Mouse (Mus musculus) stomach, embryonic 16.5 days (tissue): ENCODE measurements around the gene Grin1. TPM values are rescaled to one million over a fixed set of nuclear protein-coding genes. Genes with fewer than 3 reads are reported as not detected.

ENCODE experiments used
- ATAC-seq: fragments of 200-750 bp; cut with Nextera tagmentation; 2 replicates; pipeline ENCODE4 v1.8.0; 2017; ENCODE audit warnings: moderate number of reproducible peaks, moderate TSS enrichment; ENCODE audit not compliant: insufficient read depth, low FRiP score
- H3K27ac ChIP-seq: fragments of 300-500 bp; sonication (generic); 2 replicates; pipeline ENCODE4 v1.5.1; 2014; ENCODE audit warnings: low read length
- H3K27me3 ChIP-seq: fragments of 300-500 bp; sonication (generic); 2 replicates; pipeline ENCODE4 v1.6.1; 2014; ENCODE audit warnings: low read length, control low read depth, mixed read lengths; ENCODE audit not compliant: control insufficient read depth, insufficient read depth
- H3K36me3 ChIP-seq: fragments of 300-500 bp; sonication (generic); 2 replicates; pipeline ENCODE4 v1.6.1; 2014; ENCODE audit warnings: low read length; ENCODE audit not compliant: control insufficient read depth, insufficient read depth
- H3K4me1 ChIP-seq: fragments of 300-500 bp; sonication (generic); 2 replicates; pipeline ENCODE4 v1.6.1; 2014; ENCODE audit warnings: low read length, control low read depth, mixed read lengths; ENCODE audit not compliant: control insufficient read depth, insufficient read depth
- H3K4me2 ChIP-seq: fragments of 300-500 bp; sonication (generic); 2 replicates; pipeline ENCODE4 v1.6.1; 2014; ENCODE audit warnings: low read depth, low read length, mixed read lengths
- H3K4me3 ChIP-seq: fragments of 300-500 bp; sonication (generic); replicated peaks from 2 replicates; pipeline ENCODE4 v1.5.1; 2014; ENCODE audit warnings: mild to moderate bottlenecking, low read length
- H3K9ac ChIP-seq: fragments of 300-500 bp; sonication (generic); 2 replicates; pipeline ENCODE4 v1.6.1; 2014; ENCODE audit warnings: low read length
- H3K9me3 ChIP-seq: fragments of 300-500 bp; sonication (generic); replicated peaks from 2 replicates; pipeline ENCODE4 v1.6.1; 2016; ENCODE audit warnings: low read length, control low read depth; ENCODE audit not compliant: control insufficient read depth
- whole genome bisulfite sequencing: fragments of 180-500 bp; shearing (Covaris S2); extraction: QIAGEN DNeasy Blood & Tissue Kit; methylation state at CpG from one replicate; pipeline ENCODE4 v1.1.7; 2014; 5-methylcytosine and 5-hydroxymethylcytosine counted together
- polyA plus RNA-seq: library from polyadenylated mRNA; unstranded; fragments of >200 nt; fragmentation: Nextera tagmentation; extraction: Ambion mirVana; gene quantifications from 2 replicates; pipeline ENCODE4 v1.2.1, GENCODE M21; 2015

The Grin1 gene
- 2.0 and 2.3 TPM in 2 replicates for polyA plus RNA-seq

- Histone ChIP-seq H3K9me3 (no peaks in the 10 kb centered on the region), H3K36me3 (no peaks in the 10 kb centered on the region), H3K27me3 (peaks cover 27% of the 10 kb centered on the region), H3K27ac (no peak within 1 kb of the TSS), H3K4me3 (peak within 1 kb of the TSS; percentile 32), H3K9ac (no peak within 1 kb of the TSS), H3K4me1 (peaks cover 3% of the 10 kb centered on the region; the same call in 1 of the 2 replicates), H3K4me2 (peak within 1 kb of the TSS; percentile 52)
- WGBS = 9% methylated on average over 58 of the region's 58 CpGs
- ATAC-seq = peak; percentile 53; the same call in 1 of the 2 replicates
These were observed at the start of gene Grin1 for GRCm38 (mm10) chr2:25318971-25319773. Gene Grin1 (minus strand): TSS chr2:25319187.

- Histone ChIP-seq H3K4me3 (peak within 1 kb of the TSS; percentile 80), H3K4me1 (peaks cover 7% of the 10 kb centered on the region), H3K9me3 (no peaks in the 10 kb centered on the region), H3K4me2 (peak within 1 kb of the TSS; percentile 95), H3K9ac (peak within 1 kb of the TSS; percentile 89), H3K27me3 (no peaks in the 10 kb centered on the region), H3K36me3 (no peaks in the 10 kb centered on the region), H3K27ac (peak within 1 kb of the TSS; percentile 78)
- under 1% methylated on average over 54 of the region's 54 CpGs for WGBS
- peak; percentile 81 for ATAC-seq
These were observed 46.2 kb upstream of the Grin1 start, which contains the start of gene Uap1l1 for GRCm38 (mm10) chr2:25365091-25365761. Gene Uap1l1 (minus strand): TSS chr2:25365682.

- no peak for ATAC-seq
- H3K27ac ChIP-seq = no peak overlapping the region
- no peaks in the 10 kb centered on the region for H3K9me3 ChIP-seq
- 35% methylated on average over 9 of the region's 9 CpGs for WGBS
- peak overlapping the region; percentile 95 for H3K4me2 ChIP-seq
- H3K9ac ChIP-seq = peak overlapping the region; percentile 89
- H3K4me3 ChIP-seq = peak overlapping the region; percentile 80
- no peaks in the 10 kb centered on the region for H3K36me3 ChIP-seq
- no peaks in the 10 kb centered on the region for H3K27me3 ChIP-seq
- peaks cover 7% of the 10 kb centered on the region for H3K4me1 ChIP-seq
These were observed 45.7 kb upstream of the Grin1 start for GRCm38 (mm10) chr2:25364761-25365090.

GRCm38 (mm10) chr2:25364313-25364712, 45.3 kb upstream of the Grin1 start:
- WGBS = 84% methylated on average over 4 of the region's 4 CpGs
- Histone ChIP-seq H3K36me3 (no peaks in the 10 kb centered on the region), H3K9me3 (no peaks in the 10 kb centered on the region), H3K4me1 (peaks cover 7% of the 10 kb centered on the region), H3K4me2 (peak overlapping the region; percentile 95), H3K27me3 (no peaks in the 10 kb centered on the region), H3K27ac (0 out of 2 replicates have a peak overlapping the region, but pooled peaks have one; percentile 44), H3K9ac (peak overlapping the region; percentile 89), H3K4me3 (peak overlapping the region; percentile 80)
- no peak for ATAC-seq

GRCm38 (mm10) chr2:25363478-25364178, 44.6 kb upstream of the Grin1 start:
- Histone ChIP-seq H3K36me3 (no peaks in the 10 kb centered on the region), H3K4me2 (peak overlapping the region; percentile 95), H3K27me3 (no peaks in the 10 kb centered on the region), H3K9ac (0 out of 2 replicates have a peak overlapping the region, but pooled peaks have one; percentile 3), H3K4me1 (peaks cover 7% of the 10 kb centered on the region), H3K27ac (peak overlapping the region; percentile 44; the same call in 1 of the 2 replicates), H3K4me3 (0 out of 2 replicates have a peak overlapping the region, but pooled peaks have one; percentile 0), H3K9me3 (no peaks in the 10 kb centered on the region)
- 34% methylated on average over 13 of the region's 13 CpGs for WGBS
- ATAC-seq = peak; percentile 68

- 79% methylated on average over 4 of the region's 4 CpGs for WGBS
- Histone ChIP-seq H3K9ac (no peak overlapping the region), H3K4me2 (no peak overlapping the region)
These were observed 40.9 kb upstream of the Grin1 start for GRCm38 (mm10) chr2:25359848-25360247.

GRCm38 (mm10) chr2:25356208-25357079, 37.5 kb upstream of the Grin1 start, which contains the start of gene Dpp7:
Gene Dpp7 (minus strand): TSS chr2:25356359.
- no peak within 1 kb of the TSS for H3K27ac ChIP-seq
- H3K27me3 ChIP-seq = no peaks in the 10 kb centered on the region
- H3K4me3 ChIP-seq = peak within 1 kb of the TSS; percentile 64
- 0 out of 2 replicates have a peak, but pooled peaks cover 1% of the 10 kb centered on the region for H3K36me3 ChIP-seq
- no peaks in the 10 kb centered on the region for H3K9me3 ChIP-seq
- H3K9ac ChIP-seq = peak within 1 kb of the TSS; percentile 66
- 4% methylated on average over 13 of the region's 13 CpGs for WGBS
- peak within 1 kb of the TSS; percentile 97 for H3K4me2 ChIP-seq
- ATAC-seq = peak; percentile 83
- peaks cover 12% of the 10 kb centered on the region; the same call in 1 of the 2 replicates for H3K4me1 ChIP-seq

More at GRCm38 (mm10) chr2:25359848-25360247, 40.9 kb upstream of the Grin1 start:
- Histone ChIP-seq H3K36me3 (no peaks in the 10 kb centered on the region), H3K4me3 (no peak overlapping the region), H3K27ac (no peak overlapping the region), H3K9me3 (no peaks in the 10 kb centered on the region), H3K27me3 (no peaks in the 10 kb centered on the region), H3K4me1 (peaks cover 17% of the 10 kb centered on the region)
- no peak for ATAC-seq
